Mouse (Mus musculus) limb, embryonic 11.5 days (tissue): ENCODE results near the gene Ifnk. TPM values are rescaled to one million over a fixed set of nuclear protein-coding genes. Genes with fewer than 3 reads are reported as not detected.

Experiments
- ATAC-seq: fragments of 200-750 bp; cut with Nextera tagmentation; 2 replicates; pipeline ENCODE4 v1.8.0; 2017; ENCODE audit warnings: low read depth; ENCODE audit not compliant: insufficient number of reproducible peaks, low FRiP score, low TSS enrichment
- DNase-seq: peaks from one replicate; pipeline ENCODE4 v3.0.0-alpha.2; 2015; ENCODE audit warnings: low spot score
- H3K27ac ChIP-seq: fragments of 300-500 bp; sonication (generic); replicated peaks from 2 replicates; pipeline ENCODE4 v1.5.1; 2014; ENCODE audit warnings: low read depth, mild to moderate bottlenecking, low read length
- H3K27me3 ChIP-seq: fragments of 300-500 bp; sonication (generic); 2 replicates; pipeline ENCODE4 v1.6.1; 2014; ENCODE audit warnings: mild to moderate bottlenecking, low read length, mixed read lengths; ENCODE audit not compliant: control insufficient read depth, insufficient read depth
- H3K36me3 ChIP-seq: fragments of 300-500 bp; sonication (generic); 2 replicates; pipeline ENCODE4 v1.6.1; 2014; ENCODE audit warnings: mild to moderate bottlenecking, low read length, moderate library complexity, mixed read lengths; ENCODE audit not compliant: control insufficient read depth, insufficient read depth
- H3K4me1 ChIP-seq: fragments of 300-500 bp; sonication (generic); 2 replicates; pipeline ENCODE4 v1.6.1; 2014; ENCODE audit warnings: low read length, mixed read lengths; ENCODE audit not compliant: control insufficient read depth, insufficient read depth
- H3K4me2 ChIP-seq: fragments of 300-500 bp; sonication (generic); 2 replicates; pipeline ENCODE4 v1.6.1; 2014; ENCODE audit warnings: low read depth, mild to moderate bottlenecking, moderate library complexity; ENCODE audit not compliant: severe bottlenecking
- H3K4me3 ChIP-seq: fragments of 300-500 bp; sonication (generic); 2 replicates; pipeline ENCODE4 v1.5.1; 2014; ENCODE audit warnings: low read depth, low read length
- H3K9ac ChIP-seq: fragments of 300-500 bp; sonication (generic); 2 replicates; pipeline ENCODE4 v1.6.1; 2014; ENCODE audit warnings: mild to moderate bottlenecking, low read length
- H3K9me3 ChIP-seq: fragments of 300-500 bp; sonication (generic); 2 replicates; pipeline ENCODE4 v1.6.1; 2016; ENCODE audit warnings: low read length; ENCODE audit not compliant: control insufficient read depth
- WGBS: fragments of 180-500 bp; shearing (Covaris S2); extraction: QIAGEN DNeasy Blood & Tissue Kit; methylation state at CpG from one replicate; pipeline ENCODE4 v1.1.7; 2014; 5-methylcytosine and 5-hydroxymethylcytosine counted together
- polyA plus RNA-seq: library from polyadenylated mRNA; unstranded; fragments of >200 nt; fragmentation: Nextera tagmentation; extraction: Ambion mirVana; gene quantifications from 2 replicates; pipeline ENCODE4 v1.2.1, GENCODE M21; 2014

The Ifnk gene
- polyA plus RNA-seq, 1 experiment from 2014 or later = not detected

DNA sequence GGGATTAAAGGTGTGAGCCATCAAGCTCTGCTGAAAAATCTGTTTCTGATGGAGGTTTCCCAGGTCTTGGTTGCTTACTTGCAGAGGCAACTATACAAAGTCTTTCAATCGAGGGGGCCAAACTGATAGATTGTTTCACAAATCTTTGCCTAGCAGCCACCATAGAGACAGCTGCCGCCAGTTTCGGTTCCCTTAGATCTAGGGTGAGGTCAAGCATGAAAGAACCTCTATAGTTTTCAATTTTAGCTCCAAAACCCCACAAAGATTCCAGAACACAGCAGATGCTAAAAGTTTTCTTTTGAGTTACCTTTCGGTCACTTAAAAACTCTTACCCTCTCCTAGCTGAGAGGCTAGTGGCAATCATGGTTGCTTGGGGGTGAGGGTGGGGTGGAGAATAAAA is 20.3 kb upstream of the Ifnk start:
- DNase-seq = no peak
- Histone ChIP-seq H3K9me3 (no peaks in the 10 kb centered on the region), H3K4me3 (no peak overlapping the region), H3K27ac (no peak overlapping the region), H3K4me2 (no peak overlapping the region), H3K36me3 (no peaks in the 10 kb centered on the region), H3K9ac (no peak overlapping the region), H3K4me1 (no peaks in the 10 kb centered on the region; the same call in 1 of the 2 replicates), H3K27me3 (no peaks in the 10 kb centered on the region)
- ATAC-seq = no peak
- 88% methylated on average over 4 of the region's 4 CpGs for WGBS

DNA sequence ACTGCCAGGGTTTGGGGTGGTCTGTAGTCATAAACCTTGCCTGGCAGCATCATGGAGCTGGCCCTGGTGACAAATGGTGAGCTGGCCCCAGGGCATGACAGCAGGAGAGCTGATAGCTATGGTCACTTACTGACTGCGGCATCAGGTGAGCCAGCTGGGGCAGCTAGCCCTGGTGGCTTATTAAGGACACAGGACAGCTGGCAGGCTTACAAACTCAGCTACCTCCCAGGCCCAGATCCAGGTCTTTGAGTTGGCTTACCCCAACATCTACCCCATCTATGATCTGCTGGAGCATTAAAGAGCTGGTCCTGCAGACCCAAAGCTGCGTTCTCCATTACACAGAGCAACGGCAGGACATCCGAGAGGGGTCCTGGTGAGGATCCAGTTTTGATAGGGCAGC is 18.4 kb upstream of the Ifnk start:
- no peak overlapping the region for H3K9ac ChIP-seq
- no peak for ATAC-seq
- no peaks in the 10 kb centered on the region; the same call in 1 of the 2 replicates for H3K4me1 ChIP-seq
- 76% methylated on average over 4 of the region's 4 CpGs for WGBS
- no peaks in the 10 kb centered on the region for H3K36me3 ChIP-seq
- no peak overlapping the region for H3K27ac ChIP-seq
- no peak overlapping the region for H3K4me2 ChIP-seq
- no peaks in the 10 kb centered on the region for H3K27me3 ChIP-seq
- no peak for DNase-seq
- H3K4me3 ChIP-seq = no peak overlapping the region
- no peaks in the 10 kb centered on the region for H3K9me3 ChIP-seq

DNA sequence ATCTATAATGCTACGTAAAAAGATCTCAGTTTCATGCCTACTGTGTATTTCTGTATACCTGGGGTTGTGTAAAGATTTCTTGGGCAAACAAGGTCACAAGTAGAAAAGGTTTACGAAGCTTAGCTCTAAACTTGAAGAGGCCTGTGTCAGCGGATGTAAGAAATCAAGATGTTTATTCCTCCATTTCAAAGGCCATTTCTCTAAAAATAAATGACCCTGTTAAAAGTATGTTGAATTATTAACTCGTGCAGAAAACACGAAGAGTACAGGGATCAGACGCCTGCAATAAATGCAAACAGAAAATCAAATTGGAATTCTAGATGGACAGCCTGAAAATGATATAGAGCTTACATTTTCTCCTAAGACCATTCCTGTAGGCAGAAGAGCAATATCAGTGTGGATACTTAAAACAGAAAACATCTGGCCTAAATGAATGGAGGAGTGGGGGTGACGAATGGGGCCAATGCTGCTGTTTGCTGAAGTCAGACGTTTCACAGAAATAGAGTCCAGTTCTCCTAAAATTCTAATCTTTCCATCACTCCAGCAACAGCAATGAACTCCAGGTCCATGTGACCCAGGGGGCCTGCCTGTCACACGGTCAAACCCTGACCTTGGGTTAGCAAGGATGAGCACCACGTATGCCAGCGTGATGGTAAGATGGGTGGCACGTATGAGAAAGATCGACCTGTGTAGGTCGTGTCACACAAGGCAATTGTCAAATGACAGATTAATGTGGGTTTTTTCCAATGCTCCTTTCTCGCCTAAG is 16.8 kb upstream of the Ifnk start:
- WGBS = 76% methylated on average over 15 of the region's 15 CpGs
- H3K4me2 ChIP-seq = no peak overlapping the region

DNA sequence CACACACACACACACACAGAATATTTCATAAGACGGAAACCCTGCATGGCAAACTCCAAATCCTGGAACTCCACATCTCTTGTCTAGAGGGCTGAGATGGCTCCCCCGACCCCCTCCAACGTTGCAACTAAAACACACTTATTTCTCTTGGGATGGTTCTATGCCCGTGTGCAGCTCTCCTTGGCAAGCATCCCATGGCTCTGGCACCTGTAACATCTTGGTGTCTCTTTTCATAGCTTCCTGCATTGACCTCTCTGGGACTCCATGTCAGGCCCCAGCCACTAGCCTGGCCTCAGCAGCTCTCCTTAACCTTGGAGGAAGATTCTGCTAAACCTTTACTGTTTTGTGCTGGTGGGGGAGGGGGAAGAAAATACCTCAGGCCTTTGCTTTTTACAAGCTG is 16.1 kb upstream of the Ifnk start:
- ATAC-seq (no peak), DNase-seq (no peak)
- no peaks in the 10 kb centered on the region; the same call in 1 of the 2 replicates for H3K4me1 ChIP-seq
- no peaks in the 10 kb centered on the region for H3K36me3 ChIP-seq
- no peak overlapping the region for H3K4me3 ChIP-seq
- no peak overlapping the region for H3K9ac ChIP-seq
- no peak overlapping the region for H3K27ac ChIP-seq
- WGBS = 84% methylated on average over 4 of the region's 4 CpGs
- H3K4me2 ChIP-seq = no peak overlapping the region
- no peaks in the 10 kb centered on the region for H3K27me3 ChIP-seq
- H3K9me3 ChIP-seq = no peaks in the 10 kb centered on the region

More for the DNA sequence above, 16.8 kb upstream of the Ifnk start:
- no peak for ATAC-seq
- H3K9me3 ChIP-seq = no peaks in the 10 kb centered on the region
- no peak overlapping the region for H3K27ac ChIP-seq
- no peak for DNase-seq
- no peaks in the 10 kb centered on the region; the same call in 1 of the 2 replicates for H3K4me1 ChIP-seq
- no peaks in the 10 kb centered on the region for H3K36me3 ChIP-seq
- H3K4me3 ChIP-seq = no peak overlapping the region
- no peak overlapping the region for H3K9ac ChIP-seq
- H3K27me3 ChIP-seq = no peaks in the 10 kb centered on the region

DNA sequence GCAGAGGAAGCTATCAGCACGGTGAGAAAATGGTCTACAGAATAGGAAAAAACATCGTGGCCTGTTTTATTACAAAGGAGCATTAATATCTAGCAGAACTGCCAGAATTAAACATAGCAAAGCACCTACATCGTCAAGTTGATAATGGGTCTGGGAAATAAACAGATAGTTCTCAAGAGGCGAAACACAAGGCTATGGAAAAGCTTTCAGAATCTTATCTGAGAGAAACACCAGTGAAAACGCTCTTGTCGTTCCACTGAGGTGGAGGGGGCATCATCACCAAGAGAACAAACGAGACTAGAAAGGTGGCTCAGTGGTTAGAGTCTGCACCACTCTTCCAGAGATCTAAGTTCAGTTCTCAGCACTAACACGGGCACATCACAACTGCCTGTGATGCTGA is 14.9 kb upstream of the Ifnk start:
- 91% methylated on average over 8 of the region's 8 CpGs for WGBS
- Histone ChIP-seq H3K4me1 (no peaks in the 10 kb centered on the region; the same call in 1 of the 2 replicates), H3K4me3 (no peak overlapping the region), H3K36me3 (no peaks in the 10 kb centered on the region), H3K4me2 (no peak overlapping the region), H3K9ac (no peak overlapping the region), H3K27me3 (no peaks in the 10 kb centered on the region), H3K27ac (no peak overlapping the region), H3K9me3 (no peaks in the 10 kb centered on the region)
- no peak for ATAC-seq
- DNase-seq = no peak

DNA sequence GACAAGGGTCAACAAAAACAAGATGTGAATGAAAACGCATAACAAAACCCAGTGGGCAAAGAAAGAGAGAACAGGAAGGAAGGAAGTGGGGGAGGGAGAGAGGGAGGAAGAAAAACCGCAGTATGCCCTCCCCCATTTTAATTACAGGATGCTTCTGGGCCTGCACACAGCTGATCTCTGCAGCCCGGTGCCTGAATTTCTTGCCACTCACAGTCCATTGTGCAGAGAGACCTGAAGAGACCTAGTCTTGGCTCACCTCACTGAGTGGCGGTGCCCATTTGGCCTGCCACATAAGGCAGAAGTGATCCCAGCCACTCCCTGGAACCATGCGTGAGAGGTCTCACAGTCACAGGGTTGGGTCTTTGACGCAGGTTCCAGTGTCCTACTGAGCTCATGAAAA is 13.8 kb upstream of the Ifnk start:
- no peak for DNase-seq
- Histone ChIP-seq H3K36me3 (no peaks in the 10 kb centered on the region), H3K27ac (no peak overlapping the region), H3K4me2 (no peak overlapping the region), H3K9ac (no peak overlapping the region), H3K4me1 (no peaks in the 10 kb centered on the region; the same call in 1 of the 2 replicates), H3K4me3 (no peak overlapping the region), H3K27me3 (no peaks in the 10 kb centered on the region), H3K9me3 (no peaks in the 10 kb centered on the region)
- WGBS = 33% methylated on average over 6 of the region's 6 CpGs
- ATAC-seq = no peak

DNA sequence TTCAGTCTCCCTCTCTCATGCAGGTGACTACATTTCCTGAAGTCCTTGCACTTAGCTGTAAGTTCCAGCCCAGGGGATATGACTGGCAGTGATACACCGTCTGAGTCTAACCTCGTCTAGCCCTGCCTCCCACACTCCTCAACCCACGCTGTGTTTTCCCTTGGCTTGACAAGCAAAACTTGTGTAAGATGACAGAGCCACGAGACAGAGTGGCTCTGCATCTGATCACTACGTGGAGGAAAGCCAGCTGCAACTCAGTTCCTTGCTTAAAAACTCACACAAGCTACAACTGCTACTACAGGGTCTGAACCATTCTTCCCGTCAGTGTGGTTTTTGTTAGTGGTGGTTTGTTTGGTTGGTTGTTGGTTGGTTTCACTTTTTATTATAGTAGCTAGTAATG is 11.5 kb upstream of the Ifnk start:
- ATAC-seq = no peak
- DNase-seq = no peak
- Histone ChIP-seq H3K27ac (no peak overlapping the region), H3K4me1 (no peaks in the 10 kb centered on the region; the same call in 1 of the 2 replicates), H3K4me2 (no peak overlapping the region), H3K4me3 (no peak overlapping the region), H3K9ac (no peak overlapping the region), H3K27me3 (no peaks in the 10 kb centered on the region), H3K36me3 (no peaks in the 10 kb centered on the region), H3K9me3 (no peaks in the 10 kb centered on the region)
- WGBS = 84% methylated on average over 6 of the region's 6 CpGs

DNA sequence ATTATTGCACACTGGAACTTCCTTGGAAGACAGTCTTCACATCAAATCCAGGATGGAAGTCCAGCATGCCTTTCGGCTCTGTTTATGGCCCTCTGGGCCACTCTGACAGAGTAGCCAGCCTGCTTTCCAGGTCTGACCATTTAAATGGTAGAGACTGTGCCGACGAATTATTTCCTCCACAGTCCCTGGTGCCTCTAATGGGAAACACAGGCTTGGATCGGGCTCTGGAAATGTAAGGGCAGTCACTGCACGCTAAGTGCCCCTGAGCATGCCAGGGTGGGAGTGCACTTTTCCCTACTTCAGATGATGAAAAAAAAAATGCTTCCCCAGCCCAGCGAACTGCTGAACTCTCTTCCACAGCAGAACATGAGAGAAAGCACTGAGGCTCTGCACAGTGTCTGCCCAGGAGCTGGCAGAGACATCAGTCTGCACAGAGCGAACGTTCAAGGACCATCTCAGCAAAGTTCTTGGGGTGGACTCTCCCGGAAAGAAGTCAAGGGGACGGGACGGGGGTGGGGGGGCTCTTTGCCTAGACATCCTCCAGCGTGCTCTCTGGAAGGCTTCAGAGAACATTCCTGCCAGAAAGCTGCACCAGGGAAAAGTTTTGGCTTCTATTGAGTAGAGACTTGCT is 8.3 kb upstream of the Ifnk start:
- Histone ChIP-seq H3K36me3 (no peaks in the 10 kb centered on the region), H3K9ac (no peak overlapping the region), H3K4me2 (no peak overlapping the region), H3K9me3 (no peaks in the 10 kb centered on the region), H3K4me3 (no peak overlapping the region), H3K27ac (no peak overlapping the region), H3K27me3 (no peaks in the 10 kb centered on the region), H3K4me1 (no peaks in the 10 kb centered on the region)
- DNase-seq (peak; percentile 43), ATAC-seq (no peak)
- WGBS = 57% methylated on average over 12 of the region's 12 CpGs
